Mouse (Mus musculus) thymus, postnatal 25 days (tissue): ENCODE results near the gene Nhlrc2.

ENCODE experiments used
- DNase-seq: peaks from one replicate; pipeline ENCODE4 v3.0.0; 2022

The Nhlrc2 gene

GRCm38 (mm10) chr19:56565358-56565757 is 17.3 kb downstream of the Nhlrc2 start:
- DNase-seq = no peak

- peak; percentile 34 for DNase-seq
Observed at GRCm38 (mm10) chr19:56566041-56566440, 18.0 kb downstream of the Nhlrc2 start.

- DNase-seq = no peak
Observed at GRCm38 (mm10) chr19:56566940-56567339, 18.9 kb downstream of the Nhlrc2 start.

GRCm38 (mm10) chr19:56570781-56571180 is 22.7 kb downstream of the Nhlrc2 start:
- DNase-seq = no peak

GRCm38 (mm10) chr19:56571234-56571633 is 23.2 kb downstream of the Nhlrc2 start:
- no peak for DNase-seq

- DNase-seq = no peak
Observed at GRCm38 (mm10) chr19:56571913-56572312, 23.9 kb downstream of the Nhlrc2 start.

- no peak for DNase-seq
Observed at GRCm38 (mm10) chr19:56573184-56573583, 25.1 kb downstream of the Nhlrc2 start.

- no peak for DNase-seq
Observed at GRCm38 (mm10) chr19:56577801-56578200, 29.7 kb downstream of the Nhlrc2 start.

GRCm38 (mm10) chr19:56581981-56582380 is 33.9 kb downstream of the Nhlrc2 start:
- no peak for DNase-seq

- DNase-seq = no peak
Observed at GRCm38 (mm10) chr19:56583785-56584184, 35.7 kb downstream of the Nhlrc2 start.

GRCm38 (mm10) chr19:56584288-56584687 is 36.2 kb downstream of the Nhlrc2 start:
- DNase-seq = no peak

- DNase-seq = no peak
Observed at GRCm38 (mm10) chr19:56586320-56586719, 38.3 kb downstream of the Nhlrc2 start.

GRCm38 (mm10) chr19:56588205-56588626 is 40.2 kb downstream of the Nhlrc2 start:
- DNase-seq = no peak

- no peak for DNase-seq
Observed at GRCm38 (mm10) chr19:56589008-56589407, 40.9 kb downstream of the Nhlrc2 start.

GRCm38 (mm10) chr19:56589455-56589854 is 41.4 kb downstream of the Nhlrc2 start:
- DNase-seq = no peak

GRCm38 (mm10) chr19:56590250-56590649 is 42.2 kb downstream of the Nhlrc2 start:
- no peak for DNase-seq

GRCm38 (mm10) chr19:56592472-56592871 is 44.4 kb downstream of the Nhlrc2 start:
- DNase-seq = no peak

GRCm38 (mm10) chr19:56599996-56600395 is 51.9 kb downstream of the Nhlrc2 start:
- no peak for DNase-seq

GRCm38 (mm10) chr19:56600797-56601196 is 52.7 kb downstream of the Nhlrc2 start:
- no peak for DNase-seq

- DNase-seq = no peak
Observed at GRCm38 (mm10) chr19:56601901-56602347, 53.9 kb downstream of the Nhlrc2 start.

GRCm38 (mm10) chr19:56608946-56609345 is 60.9 kb downstream of the Nhlrc2 start:
- no peak for DNase-seq

GRCm38 (mm10) chr19:56614131-56614530 is 66.1 kb downstream of the Nhlrc2 start:
- DNase-seq = no peak

GRCm38 (mm10) chr19:56618845-56619244 is 70.8 kb downstream of the Nhlrc2 start:
- no peak for DNase-seq

GRCm38 (mm10) chr19:56619546-56619945 is 71.5 kb downstream of the Nhlrc2 start:
- DNase-seq = no peak

- no peak for DNase-seq
Observed at GRCm38 (mm10) chr19:56621876-56622275, 73.8 kb downstream of the Nhlrc2 start.
